Mouse (Mus musculus) liver, postnatal 0 days (tissue): Measurements from ENCODE around the gene Gmfb. TPM values are rescaled to one million over a fixed set of nuclear protein-coding genes. Genes with fewer than 3 reads are reported as not detected.

Source experiments
- ATAC-seq: fragments of 200-750 bp; cut with Nextera tagmentation; 2 replicates; pipeline ENCODE4 v1.8.0; 2017; ENCODE audit warnings: mild to moderate bottlenecking, moderate library complexity
- DNase-seq: peaks from one replicate; pipeline ENCODE4 v3.0.0-alpha.2; 2016
- H3K27ac ChIP-seq: fragments of 300-500 bp; sonication (generic); 2 replicates; pipeline ENCODE4 v1.5.1; 2014; ENCODE audit warnings: antibody characterized with exemption, moderate library complexity, mild to moderate bottlenecking, low read depth
- H3K27me3 ChIP-seq: fragments of 300-500 bp; sonication (generic); 2 replicates; pipeline ENCODE4 v1.6.1; 2014; ENCODE audit warnings: low read length, control low read depth, mixed read lengths; ENCODE audit not compliant: insufficient read depth
- H3K36me3 ChIP-seq: fragments of 300-500 bp; sonication (generic); replicated peaks from 2 replicates; pipeline ENCODE4 v1.6.1; 2014; ENCODE audit warnings: mild to moderate bottlenecking, control low read depth, low read length, moderate library complexity, mixed read lengths; ENCODE audit not compliant: insufficient read depth
- H3K4me1 ChIP-seq: fragments of 300-500 bp; sonication (generic); 2 replicates; pipeline ENCODE4 v1.6.1; 2014; ENCODE audit warnings: antibody characterized with exemption, mild to moderate bottlenecking, control low read depth; ENCODE audit not compliant: insufficient read depth
- H3K4me2 ChIP-seq: fragments of 300-500 bp; sonication (generic); 2 replicates; pipeline ENCODE4 v1.6.1; 2014; ENCODE audit warnings: low read depth, mild to moderate bottlenecking, low read length, moderate library complexity, mixed read lengths
- H3K4me3 ChIP-seq: fragments of 300-500 bp; sonication (generic); 2 replicates; pipeline ENCODE4 v1.5.1; 2014; ENCODE audit warnings: low read depth, low read length
- H3K9ac ChIP-seq: fragments of 300-500 bp; sonication (generic); replicated peaks from 2 replicates; pipeline ENCODE4 v1.6.1; 2014; ENCODE audit warnings: mild to moderate bottlenecking, moderate library complexity
- H3K9me3 ChIP-seq: fragments of 300-500 bp; sonication (generic); 2 replicates; pipeline ENCODE4 v1.6.1; 2016; ENCODE audit warnings: mild to moderate bottlenecking, control low read depth, low read length, mixed read lengths
- CTCF ChIP-seq: sonication (generic); IDR thresholded peaks from 2 replicates; pipeline ENCODE4 v1.5.1; 2016; ENCODE audit warnings: antibody characterized with exemption, low read depth
- EP300 ChIP-seq: IDR thresholded peaks from 2 replicates; pipeline ENCODE4 v1.6.1; 2016; ENCODE audit warnings: antibody characterized with exemption, low read depth, mild to moderate bottlenecking
- WGBS: fragments of 180-500 bp; shearing (Covaris S2); extraction: QIAGEN DNeasy Blood & Tissue Kit; methylation state at CpG from one replicate; pipeline ENCODE4 v1.1.7; 2014; ENCODE audit not compliant: insufficient replicate concordance; 5-methylcytosine and 5-hydroxymethylcytosine counted together
- polyA plus RNA-seq: library from polyadenylated mRNA; unstranded; fragments of >200 nt; fragmentation: Nextera tagmentation; extraction: Ambion mirVana; gene quantifications from 2 replicates; pipeline ENCODE4 v1.2.1, GENCODE M21; 2015

The Gmfb gene
- polyA plus RNA-seq, 1 experiment from 2014 or later, result 30.0 TPM

DNA sequence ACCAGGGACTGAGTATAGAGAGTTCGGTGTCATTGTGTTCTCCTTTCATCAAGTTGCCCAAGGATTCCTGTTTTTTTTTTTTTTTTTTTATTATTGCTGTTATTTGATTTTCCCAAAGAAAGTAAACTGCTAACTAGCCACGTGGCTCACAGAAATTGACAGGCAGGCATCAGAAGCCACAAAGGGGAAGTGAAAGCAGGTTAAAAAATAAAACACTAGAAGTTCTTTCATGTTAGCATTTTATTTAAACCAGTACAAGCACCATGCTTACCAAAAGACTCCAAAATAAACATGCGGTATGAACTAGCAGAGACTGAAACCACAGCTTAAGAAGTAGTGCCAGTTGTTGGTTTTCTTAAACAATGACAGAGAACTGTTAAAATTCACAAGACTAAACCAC, 14.1 kb downstream of the Gmfb start:
- Histone ChIP-seq H3K27me3 (no peaks in the 10 kb centered on the region), H3K4me2 (no peak overlapping the region)
- WGBS, result 50% methylated on average over 3 of the region's 3 CpGs

DNA sequence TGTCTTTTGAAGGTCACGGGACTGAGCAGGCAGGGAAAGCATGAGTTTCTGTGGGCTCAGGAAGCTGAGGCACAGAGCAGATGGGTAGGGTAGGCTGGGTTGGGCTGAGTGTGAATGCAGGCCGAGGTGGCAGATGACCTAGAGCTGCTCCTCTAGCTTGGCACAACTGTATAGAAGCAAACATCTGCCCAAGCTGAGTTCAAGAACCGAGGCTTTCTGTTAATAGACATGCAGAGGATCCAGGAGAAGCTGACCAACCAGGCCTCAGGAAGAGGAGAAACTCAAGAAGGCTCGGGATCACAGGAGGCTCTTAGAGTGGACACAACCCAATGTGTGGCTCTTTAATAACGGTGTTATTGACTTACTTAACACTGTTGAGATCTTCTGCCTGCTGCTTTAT, 15.9 kb downstream of the Gmfb start:
- H3K9me3 ChIP-seq, result no peaks in the 10 kb centered on the region
- H3K36me3 ChIP-seq, result peaks cover 23% of the 10 kb centered on the region
- H3K9ac ChIP-seq, result no peak overlapping the region
- H3K4me3 ChIP-seq, result no peak overlapping the region
- no peaks in the 10 kb centered on the region for H3K27me3 ChIP-seq
- ATAC-seq (0 out of 2 replicates have a peak, but pooled peaks have one; percentile 10), DNase-seq (no peak)
- H3K4me1 ChIP-seq, result peaks cover 3% of the 10 kb centered on the region
- H3K4me2 ChIP-seq, result no peak overlapping the region
- WGBS, result 76% methylated on average over 5 of the region's 5 CpGs
- TF ChIP-seq EP300 (no peak), CTCF (no peak)
- no peak overlapping the region for H3K27ac ChIP-seq

More for the DNA sequence above, 14.1 kb downstream of the Gmfb start:
- H3K4me3 ChIP-seq, result no peak overlapping the region
- H3K9me3 ChIP-seq, result no peaks in the 10 kb centered on the region
- H3K27ac ChIP-seq, result no peak overlapping the region
- peaks cover 3% of the 10 kb centered on the region for H3K4me1 ChIP-seq
- H3K36me3 ChIP-seq, result peaks cover 37% of the 10 kb centered on the region
- H3K9ac ChIP-seq, result no peak overlapping the region
- ATAC-seq, result no peak
- TF ChIP-seq EP300, result no peak
- no peak for TF ChIP-seq CTCF
- no peak for DNase-seq

DNA sequence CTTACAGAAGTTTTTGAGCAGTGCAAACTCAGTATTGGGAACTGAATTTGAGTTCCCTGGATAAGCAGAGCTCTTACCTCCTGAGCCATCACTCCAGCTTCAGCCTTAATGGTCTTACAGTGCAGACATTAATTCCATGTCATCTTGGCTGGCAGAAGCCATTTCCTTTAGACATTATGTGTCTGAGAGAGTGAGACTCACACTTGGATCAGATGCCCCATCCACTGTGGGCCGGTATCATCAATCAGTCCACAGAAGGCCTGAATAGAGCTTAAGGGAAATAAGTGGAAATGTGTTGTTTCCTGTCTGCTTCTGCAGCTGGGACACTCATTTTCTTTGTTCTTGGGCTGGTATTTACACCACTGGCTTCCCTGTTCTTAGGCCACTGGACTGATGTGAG, 18.3 kb downstream of the Gmfb start:
- no peaks in the 10 kb centered on the region for H3K27me3 ChIP-seq
- no peak overlapping the region for H3K27ac ChIP-seq
- no peak for DNase-seq
- peaks cover 6% of the 10 kb centered on the region for H3K4me1 ChIP-seq
- no peak overlapping the region for H3K9ac ChIP-seq
- H3K4me2 ChIP-seq, result no peak overlapping the region
- H3K36me3 ChIP-seq, result peaks cover 6% of the 10 kb centered on the region; the same call in 1 of the 2 replicates
- no peaks in the 10 kb centered on the region for H3K9me3 ChIP-seq
- H3K4me3 ChIP-seq, result no peak overlapping the region
- WGBS, result 55% methylated on average over 1 of the region's 1 CpGs
- ATAC-seq, result no peak
- TF ChIP-seq EP300, result no peak
- TF ChIP-seq CTCF, result no peak

- peaks cover 6% of the 10 kb centered on the region for H3K4me1 ChIP-seq
- no peak overlapping the region for H3K9ac ChIP-seq
- H3K27me3 ChIP-seq, result no peaks in the 10 kb centered on the region
- 73% methylated on average over 4 of the region's 4 CpGs for WGBS
- ATAC-seq (no peak), DNase-seq (no peak)
- no peak overlapping the region for H3K4me2 ChIP-seq
- no peaks in the 10 kb centered on the region for H3K9me3 ChIP-seq
- H3K27ac ChIP-seq, result no peak overlapping the region
- no peak for TF ChIP-seq EP300
- no peak for TF ChIP-seq CTCF
- no peak overlapping the region for H3K4me3 ChIP-seq
- peaks cover 4% of the 10 kb centered on the region; the same call in 1 of the 2 replicates for H3K36me3 ChIP-seq
These were observed 18.8 kb downstream of the Gmfb start for GRCm38 (mm10) chr14:46803259-46803658.

DNA sequence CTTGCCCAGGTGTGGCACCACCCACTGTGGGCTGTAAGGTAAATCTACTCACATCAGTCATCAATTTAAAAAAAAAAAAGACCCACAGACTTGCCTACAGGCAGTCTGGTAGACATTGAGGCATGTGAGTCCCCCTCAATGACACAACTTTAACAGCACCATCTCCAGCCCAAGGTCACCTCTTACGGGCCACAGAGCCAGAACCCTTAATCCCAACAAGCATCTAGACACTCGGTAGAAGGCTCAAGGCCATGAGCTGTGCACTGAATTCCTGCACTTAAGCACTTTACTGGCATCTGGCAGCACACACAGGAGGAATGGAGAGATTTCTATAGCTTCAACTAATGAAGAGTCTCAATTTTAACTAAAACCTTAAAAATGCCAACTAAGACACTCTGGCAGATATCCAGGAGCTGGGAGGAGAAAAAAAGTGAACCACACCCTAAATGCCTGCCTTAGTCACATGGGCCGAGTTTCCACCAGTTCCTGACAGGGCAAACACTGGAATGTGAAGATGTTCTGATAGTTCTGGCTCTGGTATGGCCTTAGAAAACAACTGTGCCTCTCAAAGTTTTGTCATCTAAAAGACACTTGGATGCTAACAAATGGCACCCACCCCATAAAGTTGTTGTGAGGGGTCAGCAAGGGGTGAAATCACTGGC, 21.2 kb downstream of the Gmfb start:
- Histone ChIP-seq H3K9me3 (no peaks in the 10 kb centered on the region), H3K9ac (no peak overlapping the region), H3K4me1 (peaks cover 6% of the 10 kb centered on the region), H3K36me3 (no peaks in the 10 kb centered on the region), H3K27me3 (no peaks in the 10 kb centered on the region), H3K4me2 (peak overlapping the region; percentile 34), H3K27ac (peak overlapping the region; percentile 66; the same call in 1 of the 2 replicates), H3K4me3 (no peak overlapping the region)
- WGBS, result 69% methylated on average over 3 of the region's 3 CpGs
- peak; percentile 86 for ATAC-seq
- no peak for TF ChIP-seq EP300
- no peak for TF ChIP-seq CTCF
- DNase-seq, result peak; percentile 44

DNA sequence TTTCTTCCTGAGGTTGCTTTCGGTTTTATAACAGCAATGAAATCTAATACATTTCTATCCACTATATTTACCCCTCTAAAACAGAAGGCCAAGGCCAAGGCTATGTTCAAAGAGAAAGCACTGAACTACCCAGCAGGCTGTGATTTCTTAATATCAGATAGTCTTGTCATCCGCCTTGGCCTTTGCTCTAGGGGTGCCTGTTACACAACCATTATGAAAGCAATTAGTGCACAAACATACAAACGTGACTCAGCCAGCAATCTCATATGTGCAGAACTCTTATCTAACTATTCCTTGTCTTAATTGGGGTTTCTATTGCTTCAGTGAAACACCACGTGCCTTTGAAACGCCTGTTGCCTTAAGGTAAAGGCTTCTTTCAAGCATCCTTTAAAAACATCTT, 27.9 kb downstream of the Gmfb start:
- Histone ChIP-seq H3K27me3 (no peaks in the 10 kb centered on the region), H3K9ac (no peak overlapping the region), H3K9me3 (no peaks in the 10 kb centered on the region), H3K4me2 (no peak overlapping the region), H3K4me3 (no peak overlapping the region), H3K4me1 (no peaks in the 10 kb centered on the region), H3K36me3 (no peaks in the 10 kb centered on the region), H3K27ac (no peak overlapping the region)
- WGBS, result 67% methylated on average over 5 of the region's 5 CpGs
- ATAC-seq (peak; percentile 25; the same call in 1 of the 2 replicates), DNase-seq (no peak)
- TF ChIP-seq EP300, result 0 out of 2 replicates have a peak, but pooled peaks have one; percentile 30
- TF ChIP-seq CTCF, result no peak
